Mouse (Mus musculus) embryonic fibroblast, embryonic 13.5 days (primary cell): ENCODE data around the gene Ahnak.

Source experiments
- CTCF ChIP-seq: IDR thresholded peaks from 2 replicates; pipeline ENCODE4 v1.5.1; 2011; ENCODE audit warnings: mild to moderate bottlenecking, control low read depth, low read length, moderate library complexity, borderline replicate concordance; ENCODE audit not compliant: insufficient read depth
- POLR2A ChIP-seq: IDR thresholded peaks from 2 replicates; pipeline ENCODE4 v1.6.1; 2011; ENCODE audit warnings: low read depth, mild to moderate bottlenecking, control low read depth, low read length, moderate library complexity

DNA sequence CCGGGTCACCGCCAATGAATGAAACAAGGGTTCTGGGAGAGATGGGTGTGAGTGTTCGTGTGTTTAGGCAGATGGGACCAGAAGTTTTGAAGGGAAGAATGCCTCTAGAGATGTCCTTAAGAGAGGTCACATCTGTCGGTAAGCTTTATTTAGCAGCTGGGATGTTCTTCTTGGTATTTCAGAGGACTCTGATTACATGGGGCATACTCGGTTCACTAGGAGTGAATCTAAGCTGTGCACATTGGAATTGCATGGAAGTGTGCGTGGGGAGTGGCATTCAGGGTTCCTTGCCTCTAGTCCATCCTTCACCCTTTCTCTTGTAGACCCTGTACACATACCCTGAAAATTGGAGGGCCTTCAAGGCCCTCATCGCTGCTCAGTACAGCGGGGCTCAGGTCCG, 21.2 kb upstream of the Ahnak start:
- TF ChIP-seq CTCF (no peak), POLR2A (no peak; the same call in 1 of the 2 replicates)
